Mouse (Mus musculus) MEL (cell line): ENCODE measurements around the gene D430041D05Rik. TPM values are rescaled to one million over a fixed set of nuclear protein-coding genes. Genes with fewer than 3 reads are reported as not detected.

Experiments used
- DNase-seq: peaks from one replicate; pipeline ENCODE4 v3.0.0; 2011; ENCODE audit warnings: low read depth, low spot score
- H3K27ac ChIP-seq: 2 replicates; pipeline ENCODE4 v1.5.1; 2012; ENCODE audit warnings: low read depth, mild to moderate bottlenecking, control low read depth, low read length, moderate library complexity; ENCODE audit not compliant: control insufficient read depth
- H3K27me3 ChIP-seq, 2 experiments: fragments of 150-350 bp in 1 of 2; sonication (generic) in 1 of 2; 2 replicates each; pipeline ENCODE4 v1.6.1; 2012; ENCODE audit warnings: low read length in 2 of 2, mild to moderate bottlenecking in 2 of 2, improper control_type of control experiment in 1 of 2, moderate library complexity in 1 of 2; ENCODE audit not compliant: insufficient read depth in 2 of 2, control insufficient read depth in 1 of 2
- H3K36me3 ChIP-seq, 2 experiments: 2 replicates each; pipeline ENCODE4 v1.6.1; 2012 to 2014; ENCODE audit warnings: low read length in 2 of 2, improper control_type of control experiment in 1 of 2, inconsistent platforms in 1 of 2, mild to moderate bottlenecking in 1 of 2; ENCODE audit not compliant: insufficient read depth in 2 of 2, control insufficient read depth in 1 of 2
- H3K4me1 ChIP-seq, 2 experiments: fragments of 150-350 bp in 1 of 2; sonication (generic) in 1 of 2; 2 replicates each; pipeline ENCODE4 v1.6.1; 2012; ENCODE audit warnings: low read length in 2 of 2, improper control_type of control experiment in 1 of 2, mild to moderate bottlenecking in 1 of 2; ENCODE audit not compliant: insufficient read depth in 2 of 2, control insufficient read depth in 1 of 2
- H3K4me3 ChIP-seq, 2 experiments: fragments of 150-350 bp in 1 of 2; sonication (generic) in 1 of 2; 2 replicates each; pipeline ENCODE4 v1.5.1; 2012; ENCODE audit warnings: low read depth in 2 of 2, low read length in 2 of 2, mild to moderate bottlenecking in 2 of 2, moderate library complexity in 2 of 2, control low read depth in 1 of 2, improper control_type of control experiment in 1 of 2; ENCODE audit not compliant: control insufficient read depth in 1 of 2, insufficient read depth in 1 of 2
- H3K79me2 ChIP-seq: 2 replicates; pipeline ENCODE4 v1.6.1; 2012; ENCODE audit warnings: mild to moderate bottlenecking, low read length, moderate library complexity; ENCODE audit not compliant: control insufficient read depth, poor library complexity, insufficient read depth
- H3K9ac ChIP-seq: 2 replicates; pipeline ENCODE4 v1.6.1; 2012; ENCODE audit warnings: low read depth, mild to moderate bottlenecking, control low read depth, low read length, moderate library complexity; ENCODE audit not compliant: control insufficient read depth, poor library complexity, severe bottlenecking
- H3K9me3 ChIP-seq: fragments of 150-350 bp; sonication (generic); replicated peaks from 2 replicates; pipeline ENCODE4 v1.6.1; 2012; ENCODE audit warnings: mild to moderate bottlenecking, low read length, improper control_type of control experiment, moderate library complexity; ENCODE audit not compliant: insufficient read depth
- BHLHE40 ChIP-seq: IDR thresholded peaks from 2 replicates; pipeline ENCODE4 v1.6.1; 2012; ENCODE audit warnings: low read depth, mild to moderate bottlenecking, inconsistent platforms, low read length, improper control_type of control experiment, borderline replicate concordance
- CHD1 ChIP-seq: IDR thresholded peaks from 2 replicates; pipeline ENCODE4 v1.6.1; 2012; ENCODE audit warnings: low read depth, mild to moderate bottlenecking, inconsistent platforms, low read length, improper control_type of control experiment
- E2F4 ChIP-seq: IDR thresholded peaks from 2 replicates; pipeline ENCODE4 v1.6.1; 2011; ENCODE audit warnings: low read depth, low read length, improper control_type of control experiment, borderline replicate concordance
- ELF1 ChIP-seq: IDR thresholded peaks from 2 replicates; pipeline ENCODE4 v1.6.1; 2014; ENCODE audit warnings: low read depth, mild to moderate bottlenecking, inconsistent platforms, low read length, improper control_type of control experiment, moderate library complexity
- ETS1 ChIP-seq: IDR thresholded peaks from 2 replicates; pipeline ENCODE4 v1.6.1; 2012; ENCODE audit warnings: low read depth, mild to moderate bottlenecking, inconsistent platforms, low read length, improper control_type of control experiment, moderate library complexity
- HCFC1 ChIP-seq: IDR thresholded peaks from 2 replicates; pipeline ENCODE4 v1.6.1; 2012; ENCODE audit warnings: low read depth, mild to moderate bottlenecking, inconsistent platforms, low read length, improper control_type of control experiment, moderate library complexity
- JUND ChIP-seq: IDR thresholded peaks from 2 replicates; pipeline ENCODE4 v1.6.1; 2011; ENCODE audit warnings: low read depth, mild to moderate bottlenecking, improper control_type of control experiment, low read length
- KAT2A ChIP-seq: conservative IDR thresholded peaks from 2 replicates; pipeline ENCODE4 v1.6.1; 2012; ENCODE audit warnings: low read depth, low read length, improper control_type of control experiment, inconsistent platforms
- MAX ChIP-seq: IDR thresholded peaks from 2 replicates; pipeline ENCODE4 v1.6.1; 2011; ENCODE audit warnings: low read length, improper control_type of control experiment
- MYB ChIP-seq: IDR thresholded peaks from 2 replicates; pipeline ENCODE4 v1.6.1; 2011; ENCODE audit warnings: mild to moderate bottlenecking, low read depth, low read length, improper control_type of control experiment
- MYC ChIP-seq: IDR thresholded peaks from 2 replicates; pipeline ENCODE4 v1.6.1; 2011; ENCODE audit warnings: low read depth, mild to moderate bottlenecking, low read length, improper control_type of control experiment, moderate library complexity
- NRF1 ChIP-seq: IDR thresholded peaks from 2 replicates; pipeline ENCODE4 v1.6.1; 2014; ENCODE audit warnings: low read depth, mild to moderate bottlenecking, inconsistent platforms, low read length, improper control_type of control experiment, moderate library complexity; ENCODE audit not compliant: poor library complexity, insufficient read depth, severe bottlenecking
- POLR2A ChIP-seq, 2 experiments: IDR thresholded peaks; 2 replicates each; pipeline ENCODE4 v1.6.1; 2011 to 2012; ENCODE audit warnings: low read length in 2 of 2, mild to moderate bottlenecking in 2 of 2, control low read depth in 1 of 2, improper control_type of control experiment in 1 of 2, low read depth in 1 of 2, moderate library complexity in 1 of 2; ENCODE audit not compliant: control insufficient read depth in 1 of 2, insufficient read depth in 1 of 2, poor library complexity in 1 of 2
- POLR2AphosphoS5 ChIP-seq: IDR thresholded peaks from 2 replicates; pipeline ENCODE4 v1.6.1; 2012; ENCODE audit warnings: low read depth, borderline replicate concordance, mild to moderate bottlenecking, inconsistent platforms, low read length, moderate library complexity, mixed read lengths
- RAD21 ChIP-seq: IDR thresholded peaks from 2 replicates; pipeline ENCODE4 v1.6.1; 2011; ENCODE audit warnings: mild to moderate bottlenecking, low read depth, low read length, improper control_type of control experiment
- SIN3A ChIP-seq: IDR thresholded peaks from 2 replicates; pipeline ENCODE4 v1.6.1; 2012; ENCODE audit warnings: low read length, improper control_type of control experiment, inconsistent platforms
- TAL1 ChIP-seq: IDR thresholded peaks from 2 replicates; pipeline ENCODE4 v1.6.1; 2012; ENCODE audit warnings: mild to moderate bottlenecking, inconsistent platforms, low read length, moderate library complexity, mixed read lengths
- TBP ChIP-seq: IDR thresholded peaks from 2 replicates; pipeline ENCODE4 v1.8.0; 2011; ENCODE audit warnings: low read depth, low read length, improper control_type of control experiment
- UBTF ChIP-seq: IDR thresholded peaks from 2 replicates; pipeline ENCODE4 v1.6.1; 2012; ENCODE audit warnings: low read depth, mild to moderate bottlenecking, inconsistent platforms, low read length, improper control_type of control experiment, moderate library complexity, borderline replicate concordance; ENCODE audit not compliant: insufficient read depth
- USF1 ChIP-seq: IDR thresholded peaks from 2 replicates; pipeline ENCODE4 v1.6.1; 2014; ENCODE audit warnings: low read depth, mild to moderate bottlenecking, inconsistent platforms, low read length, improper control_type of control experiment, moderate library complexity
- USF2 ChIP-seq, 2 experiments: IDR thresholded peaks; 2 replicates each; pipeline ENCODE4 v1.6.1; 2011 to 2012; ENCODE audit warnings: improper control_type of control experiment in 2 of 2, low read length in 2 of 2, borderline replicate concordance in 1 of 2, inconsistent platforms in 1 of 2, low read depth in 1 of 2, mild to moderate bottlenecking in 1 of 2; ENCODE audit not compliant: insufficient read depth in 1 of 2
- polyA plus RNA-seq, 2 experiments: library from polyadenylated mRNA; stranded (reverse) in 1 of 2; unstranded in 1 of 2; fragments of >175 nt in 1 of 2; fragments of >200 nt in 1 of 2; gene quantifications; 2 replicates each; pipeline versions ENCODE4 v1.2.1 to v1.2.4; 2012; ENCODE audit warnings: low replicate concordance in 2 of 2, low read depth in 1 of 2; ENCODE audit not compliant: insufficient read length in 2 of 2, insufficient read depth in 1 of 2, missing spikeins in 1 of 2
- total RNA-seq: library from RNA; depleted of rRNA; stranded (reverse); fragments of 300-350 nt; gene quantifications from 2 replicates; pipeline ENCODE4 v1.2.3, GENCODE M21; 2012

D430041D05Rik gene
- total and polyA plus RNA-seq, 3 experiments = 0.46 to 1.1 TPM; not detected in 1

GRCm38 (mm10) chr2:104132266-104132859 is 278.4 kb downstream of the D430041D05Rik start:
- Histone ChIP-seq H3K27me3 (peaks cover 1 to 3% of the 10 kb centered on the region in 2 experiments; a peak in 2 of 4 replicates), H3K27ac (no peak overlapping the region), H3K9me3 (no peaks in the 10 kb centered on the region), H3K79me2 (no peaks in the 10 kb centered on the region), H3K4me1 (peaks cover 0 to 7% of the 10 kb centered on the region in 2 experiments; a peak in 2 of 4 replicates), H3K4me3 (no peak overlapping the region), H3K36me3 (peaks cover 0 to 5% of the 10 kb centered on the region in 2 experiments; a peak in 2 of 4 replicates), H3K9ac (no peak overlapping the region)
- peak; percentile 55 for DNase-seq
- no peak for TF ChIP-seq HCFC1
- no peak for TF ChIP-seq KAT2A
- TF ChIP-seq SIN3A = no peak
- no peak for TF ChIP-seq UBTF
- TF ChIP-seq E2F4 = no peak
- no peak for TF ChIP-seq POLR2AphosphoS5
- no peak for TF ChIP-seq TBP
- TF ChIP-seq NRF1 = no peak
- no peak for TF ChIP-seq MAX
- no peak for TF ChIP-seq ELF1
- TF ChIP-seq ETS1 = no peak
- no peak for TF ChIP-seq TAL1
- TF ChIP-seq MYB = no peak
- no peak for TF ChIP-seq CHD1
- no peak for TF ChIP-seq POLR2A (IDR thresholded peaks at IDR 0.05; ENCODE audit: control insufficient read depth in 1 of 2, insufficient read depth in 1 of 2, low read depth in 1 of 2, low read length in 2 of 2, poor library complexity in 1 of 2)
- TF ChIP-seq USF1 = no peak
- no peak for TF ChIP-seq USF2 (IDR thresholded peaks at IDR 0.05; ENCODE audit: borderline replicate concordance in 1 of 2, insufficient read depth in 1 of 2, low read depth in 1 of 2, low read length in 2 of 2)
- TF ChIP-seq MYC = no peak

- peaks cover 0 to 5% of the 10 kb centered on the region in 2 experiments; a peak in 2 of 4 replicates for H3K36me3 ChIP-seq
- no peaks in the 10 kb centered on the region for H3K79me2 ChIP-seq
- no peak overlapping the region for H3K27ac ChIP-seq
- H3K4me3 ChIP-seq = no peak overlapping the region
- no peak overlapping the region for H3K9ac ChIP-seq
- peaks cover 0 to 7% of the 10 kb centered on the region in 2 experiments; a peak in 2 of 4 replicates for H3K4me1 ChIP-seq
- H3K27me3 ChIP-seq = peaks cover 1 to 7% of the 10 kb centered on the region in 2 experiments; a peak in 2 of 4 replicates
- no peak for DNase-seq
- H3K9me3 ChIP-seq = no peaks in the 10 kb centered on the region
- no peak for TF ChIP-seq TAL1
- TF ChIP-seq BHLHE40 = no peak
- TF ChIP-seq SIN3A = no peak
- no peak for TF ChIP-seq JUND
- no peak for TF ChIP-seq E2F4
- no peak for TF ChIP-seq TBP
- no peak for TF ChIP-seq RAD21
Observed at GRCm38 (mm10) chr2:104130969-104131368, 279.8 kb downstream of the D430041D05Rik start.
